Mouse (Mus musculus): ENCODE measurements around the gene Tesk1. TPM values are rescaled to one million over a fixed set of nuclear protein-coding genes. Genes with fewer than 3 reads are reported as not detected.

Tesk1 gene
- 10 to 100 TPM; 71.2 to 74.1 TPM for total RNA-seq (2023)

GRCm38 (mm10) chr4:43441639-43442038 is at the start of gene Tesk1:
Tesk1 (plus strand) TSS chr4:43441939.

GRCm38 (mm10) chr4:43428946-43429345 is 12.8 kb upstream of the Tesk1 start, which contains the start of gene Fam166b:
Fam166b (minus strand) TSS chr4:43429134.

GRCm38 (mm10) chr4:43454041-43454836 is 12.5 kb downstream of the Tesk1 start, which contains the start of gene Cd72:
Cd72 (minus strand) TSS chr4:43454628.

GRCm38 (mm10) chr4:43483535-43484091 is 41.9 kb downstream of the Tesk1 start, which contains the start of gene Sit1:
Sit1 (minus strand) TSS chr4:43483734.

GRCm38 (mm10) chr4:43492821-43493185 is 51.1 kb downstream of the Tesk1 start, which contains the start of gene Ccdc107:
Ccdc107 (plus strand) TSS chr4:43492900.

Other genes with a start within 250 kb of the Tesk1 start
- gene Atp8b5, start 174.8 kb upstream of the Tesk1 start, total RNA-seq (2023), result not detected
- gene Rusc2, start 60.0 kb upstream of the Tesk1 start, total RNA-seq (2023), result not detected
- gene Fam166b, start 12.8 kb upstream of the Tesk1 start, total RNA-seq (2023), result not detected
- gene Cd72, start 12.7 kb downstream of the Tesk1 start, total RNA-seq (2023), result 100 to 1,000 TPM; 512 to 548 TPM
- gene Sit1, start 41.8 kb downstream of the Tesk1 start, total RNA-seq (2023), result 10 to 100 TPM; 10.3 to 18.2 TPM
- gene Ccdc107, start 51.0 kb downstream of the Tesk1 start, total RNA-seq (2023), result 10 to 100 TPM; 27.5 to 31.2 TPM
- gene Arhgef39, start 57.8 kb downstream of the Tesk1 start, total RNA-seq (2023), result 1 to 10 TPM; 1.5 to 2.7 TPM
- under 1 TPM; 0.32 to 0.86 TPM for gene Car9, start 65.0 kb downstream of the Tesk1 start, total RNA-seq (2023)
- gene Tpm2, start 81.8 kb downstream of the Tesk1 start, total RNA-seq (2023), result not detected
- gene Creb3, start 120.4 kb downstream of the Tesk1 start, total RNA-seq (2023), result 10 to 100 TPM; 68.9 to 74.4 TPM
- 100 to 1,000 TPM; 274 to 317 TPM for gene Tln1, start 120.8 kb downstream of the Tesk1 start, total RNA-seq (2023)
- 10 to 100 TPM; 55.0 to 64.4 TPM for gene Rgp1, start 136.8 kb downstream of the Tesk1 start, total RNA-seq (2023)
- gene Gba2, start 136.9 kb downstream of the Tesk1 start, total RNA-seq (2023), result 10 to 100 TPM; 43.2 to 50.3 TPM
- gene Msmp, start 142.6 kb downstream of the Tesk1 start, total RNA-seq (2023), result not detected
- 1 to 10 TPM; 1.4 to 4.2 TPM for gene Npr2, start 190.0 kb downstream of the Tesk1 start, total RNA-seq (2023)
- gene Spag8, start 211.7 kb downstream of the Tesk1 start, total RNA-seq (2023), result under 1 TPM in 1 of 2 experiments, not detected in 1; 0.52 TPM
- gene Hint2, start 214.5 kb downstream of the Tesk1 start, total RNA-seq (2023), result 10 to 100 TPM; 21.1 to 23.2 TPM
- gene Tmem8b, start 227.0 kb downstream of the Tesk1 start, total RNA-seq (2023), result 1 to 10 TPM; 3.4 to 5.9 TPM
- gene Fam221b, start 227.2 kb downstream of the Tesk1 start, total RNA-seq (2023), result under 1 TPM in 1 of 2 experiments, not detected in 1; 0.15 TPM